In genomic region chr17:43557104-43557503, GRCm38 (mm10) we compare ENCODE assay signal across 20 mouse cellular contexts. TPM values are rescaled to one million over a fixed set of nuclear protein-coding genes. Genes with fewer than 3 reads are reported as not detected.
A peak's percentile ranks its signal among the peaks of the same experiment; 100 is the strongest.
DNase-seq lines count a peak whose midpoint lies in the region; ATAC-seq and TF ChIP-seq lines count a peak whose summit lies in the region.
"Had no signal": no experiment of that assay in that cellular context is flagged by ENCODE, and none has a peak within 500 bp of the region (broad histone marks: within the 10 kb centered on the region; RNA-seq: fewer than 3 reads in every experiment).

No protein-coding gene starts in this region.

- no peak for TF ChIP-seq CTCF in gastrocnemius, adult 2 months (IDR thresholded peaks at IDR 0.05)
- no peak for TF ChIP-seq CTCF in kidney, postnatal 0 days (IDR thresholded peaks at IDR 0.05; ENCODE audit: low read depth)
- no peak for TF ChIP-seq CTCF in kidney, adult 2 months (conservative IDR thresholded peaks at IDR 0.05; ENCODE audit: insufficient read depth, insufficient read length, low read depth, low read length)
- no peak for TF ChIP-seq CTCF in intestine, postnatal 0 days (IDR thresholded peaks at IDR 0.05; ENCODE audit: low read depth)

- no peak for TF ChIP-seq POLR2A in kidney, adult 2 months (IDR thresholded peaks at IDR 0.05; ENCODE audit: low read depth, low read length)

- no peak for ATAC-seq in kidney, postnatal 0 days (replicated peaks; ENCODE audit: low FRiP score, low read depth)
- no peak for ATAC-seq in intestine, postnatal 0 days
- no peak for ATAC-seq in forebrain, embryonic 12.5 days (ENCODE audit: low FRiP score)
- ATAC-seq: activated CD4-positive, CD25-positive, alpha-beta regulatory T cell, adult 4 months; inflammation-experienced regulatory T-cells, adult 6 months had no signal

- no peaks in the 10 kb centered on the region for H3K36me3 ChIP-seq in kidney, postnatal 0 days (ENCODE audit: insufficient read depth, low read length)
- H3K36me3 ChIP-seq in kidney, adult 2 months (ENCODE audit: control insufficient read depth, insufficient read depth, low read length) = no peaks in the 10 kb centered on the region
- H3K36me3 ChIP-seq in intestine, postnatal 0 days (ENCODE audit: control insufficient read depth, insufficient read depth) = no peaks in the 10 kb centered on the region
- H3K36me3 ChIP-seq in forebrain, embryonic 12.5 days (replicated peaks) = no peaks in the 10 kb centered on the region
- H3K36me3 ChIP-seq: embryonic facial prominence, embryonic 12.5 days; heart, embryonic 13.5 days; limb, embryonic 15.5 days; neural tube, embryonic 13.5 days had no signal

- peaks cover 5% of the 10 kb centered on the region; the same call in 1 of the 2 replicates for H3K4me1 ChIP-seq in kidney, postnatal 0 days (replicated peaks; ENCODE audit: insufficient read depth, low read length)
- H3K4me1 ChIP-seq in kidney, adult 2 months (ENCODE audit: control insufficient read depth, insufficient read depth, low read length) = no peaks in the 10 kb centered on the region; the same call in 1 of the 2 replicates
- no peaks in the 10 kb centered on the region; the same call in 1 of the 2 replicates for H3K4me1 ChIP-seq in intestine, postnatal 0 days (replicated peaks; ENCODE audit: control insufficient read depth, insufficient read depth, low read length)
- peaks cover 4% of the 10 kb centered on the region for H3K4me1 ChIP-seq in forebrain, embryonic 12.5 days
- H3K4me1 ChIP-seq: embryonic facial prominence, embryonic 12.5 days; limb, embryonic 15.5 days had no signal

- no peak overlapping the region for H3K4me2 ChIP-seq in kidney, postnatal 0 days (ENCODE audit: low read length)
- H3K4me2 ChIP-seq in intestine, postnatal 0 days (replicated peaks; ENCODE audit: low read depth) = no peak overlapping the region
- no peak overlapping the region for H3K4me2 ChIP-seq in forebrain, embryonic 12.5 days
- H3K4me2 ChIP-seq: embryonic facial prominence, embryonic 12.5 days; heart, embryonic 13.5 days; limb, embryonic 15.5 days; midbrain, embryonic 11.5 days; neural tube, embryonic 13.5 days had no signal

- no peaks in the 10 kb centered on the region for H3K9me3 ChIP-seq in kidney, postnatal 0 days (replicated peaks; ENCODE audit: low read length)
- H3K9me3 ChIP-seq in intestine, postnatal 0 days (ENCODE audit: control insufficient read depth) = no peaks in the 10 kb centered on the region
- no peaks in the 10 kb centered on the region for H3K9me3 ChIP-seq in forebrain, embryonic 12.5 days
- H3K9me3 ChIP-seq: embryonic facial prominence, embryonic 12.5 days; limb, embryonic 15.5 days; neural tube, embryonic 13.5 days had no signal

- no peaks in the 10 kb centered on the region for H3K27me3 ChIP-seq in kidney, postnatal 0 days (ENCODE audit: insufficient read depth, low read length)
- H3K27me3 ChIP-seq in kidney, adult 2 months (replicated peaks; ENCODE audit: control insufficient read depth, insufficient read depth, low read length) = no peaks in the 10 kb centered on the region
- H3K27me3 ChIP-seq in intestine, postnatal 0 days (replicated peaks; ENCODE audit: control insufficient read depth, insufficient read depth, low read length) = no peaks in the 10 kb centered on the region
- no peaks in the 10 kb centered on the region for H3K27me3 ChIP-seq in forebrain, embryonic 12.5 days
- H3K27me3 ChIP-seq: embryonic facial prominence, embryonic 12.5 days; heart, embryonic 13.5 days; limb, embryonic 15.5 days; neural tube, embryonic 13.5 days had no signal

- H3K9ac ChIP-seq in kidney, postnatal 0 days (ENCODE audit: low read depth, low read length) = no peak overlapping the region
- H3K9ac ChIP-seq in intestine, postnatal 0 days (ENCODE audit: low read depth, low read length) = no peak overlapping the region
- no peak overlapping the region for H3K9ac ChIP-seq in forebrain, embryonic 12.5 days
- H3K9ac ChIP-seq: embryonic facial prominence, embryonic 12.5 days; heart, embryonic 13.5 days; limb, embryonic 15.5 days; neural tube, embryonic 13.5 days had no signal

- intact Hi-C loops in gastrocnemius, adult 2 months (cut with DNase I) = no loop called here
- intact Hi-C loops in gastrocnemius, postnatal 14 days (cut with DNase I; ENCODE audit: low total_unique reads) = no loop called here
- intact Hi-C loops in gastrocnemius, postnatal 36 days (cut with DNase I) = no loop called here

- WGBS in kidney, postnatal 0 days = 63% methylated on average over 4 of the region's 4 CpGs
- WGBS in kidney, adult 2 months = 41% methylated on average over 4 of the region's 4 CpGs
- WGBS in intestine, postnatal 0 days = 88% methylated on average over 4 of the region's 4 CpGs
- 90% methylated on average over 4 of the region's 4 CpGs for WGBS in forebrain, embryonic 12.5 days

- no peak overlapping the region for H3K4me3 ChIP-seq in gastrocnemius, adult 2 months
- H3K4me3 ChIP-seq in kidney, postnatal 0 days (replicated peaks; ENCODE audit: low read depth, low read length) = no peak overlapping the region
- H3K4me3 ChIP-seq in kidney, adult 2 months (ENCODE audit: insufficient read depth, low read depth, low read length) = no peak overlapping the region
- no peak overlapping the region for H3K4me3 ChIP-seq in intestine, postnatal 0 days (ENCODE audit: low read depth, low read length)
- no peak overlapping the region for H3K4me3 ChIP-seq in forebrain, embryonic 12.5 days (replicated peaks)
- H3K4me3 ChIP-seq: embryonic facial prominence, embryonic 12.5 days; heart, embryonic 13.5 days; limb, embryonic 15.5 days; neural tube, embryonic 13.5 days had no signal

- DNase-seq in gastrocnemius, adult 2 months = no peak
- no peak for DNase-seq in gastrocnemius, postnatal 14 days
- no peak for DNase-seq in kidney, postnatal 0 days (ENCODE audit: low spot score)
- DNase-seq in kidney, adult 2 months = no peak
- DNase-seq in B cell, adult 2 months = peak; percentile 7 to 8
- DNase-seq in gastrocnemius, postnatal 36 days = no peak
- DNase-seq: thymus, postnatal 4 days had no signal

- H3K27ac ChIP-seq in gastrocnemius, adult 2 months = peak overlapping the region; percentile 82
- H3K27ac ChIP-seq in kidney, postnatal 0 days = peak overlapping the region; percentile 61; the same call in 1 of the 2 replicates
- H3K27ac ChIP-seq in kidney, adult 2 months (ENCODE audit: insufficient read depth, low read depth, low read length) = no peak overlapping the region; the same call in 1 of the 2 replicates
- 0 out of 2 replicates have a peak overlapping the region, but pooled peaks have one; percentile 47 for H3K27ac ChIP-seq in intestine, postnatal 0 days (ENCODE audit: low read depth, low read length)
- H3K27ac ChIP-seq in forebrain, embryonic 12.5 days = no peak overlapping the region
- H3K27ac ChIP-seq: embryonic facial prominence, embryonic 12.5 days; heart, embryonic 13.5 days; limb, embryonic 15.5 days; neural tube, embryonic 13.5 days had no signal

RNA-seq across cellular contexts. Expression of gene Pla2g7, which starts 10.8 kb away (rescaled TPM):
- total RNA-seq in gastrocnemius, adult 2 months (2021) = 10 to 100 TPM; 21.5 to 40.7 TPM
- total RNA-seq in gastrocnemius, postnatal 14 days (2021) = 10 to 100 TPM in 1 of 2 experiments, 1 to 10 TPM in 1; 8.2 to 10.0 TPM
- polyA plus RNA-seq in kidney, postnatal 0 days (2015; fragmentation: Nextera tagmentation; extraction: Ambion mirVana) = 80.3 and 88.8 TPM in 2 replicates
- polyA plus RNA-seq in kidney, adult 2 months (2012; rRNA removed) = 12.9 and 13.4 TPM in 2 replicates
- polyA plus RNA-seq in intestine, postnatal 0 days (2015; fragmentation: Nextera tagmentation; extraction: Ambion mirVana) = 27.9 and 31.9 TPM in 2 replicates
- total RNA-seq in gastrocnemius, postnatal 36 days (2021) = 10 to 100 TPM; 13.8 to 15.9 TPM
- 2.1 and 3.4 TPM in 2 replicates for polyA plus RNA-seq in forebrain, embryonic 12.5 days (2016; fragmentation: Nextera tagmentation; extraction: Ambion mirVana)

RNA-seq across cellular contexts. Expression of gene Ankrd66, which starts 13.7 kb away (rescaled TPM):
- not detected for total RNA-seq in gastrocnemius, adult 2 months (2021)
- total RNA-seq in gastrocnemius, postnatal 14 days (2021) = not detected
- 0.46 and 0.54 TPM in 2 replicates for polyA plus RNA-seq in kidney, postnatal 0 days (2015; fragmentation: Nextera tagmentation; extraction: Ambion mirVana)
- polyA plus RNA-seq in kidney, adult 2 months (2012; rRNA removed) = not detected in 2 replicates
- polyA plus RNA-seq in intestine, postnatal 0 days (2015; fragmentation: Nextera tagmentation; extraction: Ambion mirVana) = 0.83 and 0.94 TPM in 2 replicates
- not detected for total RNA-seq in gastrocnemius, postnatal 36 days (2021)
- polyA plus RNA-seq in forebrain, embryonic 12.5 days (2016; fragmentation: Nextera tagmentation; extraction: Ambion mirVana) = not detected in 2 replicates
- total RNA-seq: adrenal gland, postnatal 14 days; heart, postnatal 4 days; left cerebral cortex, postnatal 14 days had no signal
- polyA plus RNA-seq: activated CD4-positive, CD25-positive, alpha-beta regulatory T cell, adult 4 months; embryonic facial prominence, embryonic 12.5 days; heart, embryonic 13.5 days; inflammation-experienced regulatory T-cells, adult 6 months had no signal

RNA-seq across cellular contexts. Expression of gene Mep1a, which starts 54.5 kb away (rescaled TPM):
- not detected for total RNA-seq in gastrocnemius, adult 2 months (2021)
- total RNA-seq in gastrocnemius, postnatal 14 days (2021) = not detected
- polyA plus RNA-seq in kidney, postnatal 0 days (2015; fragmentation: Nextera tagmentation; extraction: Ambion mirVana) = 126 and 133 TPM in 2 replicates
- polyA plus RNA-seq in kidney, adult 2 months (2012; rRNA removed) = 451 and 624 TPM in 2 replicates
- 147 and 153 TPM in 2 replicates for polyA plus RNA-seq in intestine, postnatal 0 days (2015; fragmentation: Nextera tagmentation; extraction: Ambion mirVana)
- not detected for total RNA-seq in gastrocnemius, postnatal 36 days (2021)
- not detected in 2 replicates for polyA plus RNA-seq in forebrain, embryonic 12.5 days (2016; fragmentation: Nextera tagmentation; extraction: Ambion mirVana)
- total RNA-seq: adrenal gland, postnatal 14 days; heart, postnatal 4 days; layer of hippocampus, postnatal 14 days; left cerebral cortex, postnatal 14 days had no signal
- polyA plus RNA-seq: activated CD4-positive, CD25-positive, alpha-beta regulatory T cell, adult 4 months; embryonic facial prominence, embryonic 12.5 days; heart, embryonic 13.5 days; inflammation-experienced regulatory T-cells, adult 6 months; midbrain, embryonic 11.5 days; neural tube, embryonic 13.5 days had no signal

Comparison
In these comparisons a context has a peak if more than half of its experiments do, and no peak if none do; other contexts are left out.
1. H3K27ac ChIP-seq: peak in gastrocnemius, adult 2 months (single experiment), kidney, postnatal 0 days (single experiment) and intestine, postnatal 0 days (single experiment); none in kidney, adult 2 months (single experiment) and forebrain, embryonic 12.5 days (single experiment).
2. DNase-seq: peak in B cell, adult 2 months (2 of 2); none in gastrocnemius, adult 2 months (single experiment), gastrocnemius, postnatal 14 days (single experiment), kidney, postnatal 0 days (single experiment), kidney, adult 2 months (single experiment) and gastrocnemius, postnatal 36 days (0 of 2).
3. RNA of gene Mep1a, which starts 54.5 kb away (polyA plus RNA-seq): 451 to 624 TPM in kidney, adult 2 months, 147 to 153 TPM in intestine, postnatal 0 days and 126 to 133 TPM in kidney, postnatal 0 days; not detected in forebrain, embryonic 12.5 days; every median in the first group is over 100 times any median in the second.